Mouse (Mus musculus) 416B (cell line): ENCODE results near the gene Zfp335.
A peak's percentile ranks its signal among the peaks of the same experiment; 100 is the strongest.
"Not testable (repeated sequence)": the region's sequence is repeated elsewhere in the genome, so short reads cannot be mapped to it uniquely, and the experiment has no call there.

Experiments used
- DNase-seq: peaks from one replicate; pipeline ENCODE4 v3.0.0; 2011; ENCODE audit warnings: low read depth

Gene Zfp335

DNA sequence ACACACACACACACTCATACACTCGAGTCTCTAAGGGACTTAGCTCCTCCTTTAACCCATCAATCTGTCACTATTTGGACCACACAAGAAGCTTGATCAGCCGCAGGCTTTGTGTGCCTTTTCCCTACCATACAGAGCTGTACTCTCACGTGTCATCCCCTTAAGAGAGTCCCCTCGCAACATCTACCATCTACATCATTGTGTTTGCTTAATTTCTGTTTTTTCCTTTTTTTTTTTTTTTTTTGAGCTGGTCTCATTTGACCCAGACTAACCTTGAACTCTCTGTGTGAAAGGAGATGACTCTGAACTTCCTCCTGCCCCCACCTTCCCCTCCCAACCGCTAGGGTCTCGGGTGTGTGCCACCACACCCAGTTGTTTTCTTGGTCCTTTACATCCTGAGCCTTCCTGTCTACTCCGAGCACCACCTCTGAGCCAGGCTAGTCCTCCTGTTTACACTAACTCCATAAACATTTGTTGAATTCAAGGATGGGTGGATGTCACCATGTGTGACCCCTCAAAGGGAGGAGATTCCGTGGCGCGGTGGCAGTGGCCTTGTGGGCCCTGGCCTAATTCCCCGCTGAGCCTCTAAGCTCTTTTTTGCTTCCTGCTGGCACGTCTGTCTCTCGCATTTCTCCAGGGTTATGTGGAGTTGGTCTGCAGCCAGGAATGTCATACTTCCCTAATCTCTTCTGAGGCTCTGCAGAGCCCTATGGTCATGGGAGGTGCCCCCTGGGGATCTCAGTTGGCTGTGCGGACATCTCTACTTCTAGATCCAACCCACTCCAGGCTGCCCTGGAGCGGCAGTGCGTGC, 44.6 kb downstream of the Zfp335 start:
- peak; percentile 52 for DNase-seq

DNA sequence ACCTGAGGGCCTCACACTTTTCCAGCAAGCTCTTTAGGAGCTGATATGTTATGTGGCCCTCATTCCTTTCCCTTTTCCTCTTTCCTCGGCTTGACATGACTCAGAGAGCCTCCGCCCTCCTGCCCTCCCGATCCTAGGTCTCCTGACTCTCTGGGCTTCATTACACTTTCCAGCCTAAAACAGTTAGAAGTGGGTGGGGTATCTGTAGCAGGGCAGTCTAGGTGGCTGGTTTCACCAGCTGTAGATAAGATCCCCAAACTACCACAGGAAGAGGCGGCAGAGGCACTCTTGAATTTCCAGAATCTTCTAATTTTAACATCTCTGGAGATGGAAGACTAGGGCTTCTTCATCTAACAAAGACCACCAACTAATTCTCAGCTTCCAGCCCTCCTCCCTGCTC, 47.0 kb downstream of the Zfp335 start:
- DNase-seq = no peak

DNA sequence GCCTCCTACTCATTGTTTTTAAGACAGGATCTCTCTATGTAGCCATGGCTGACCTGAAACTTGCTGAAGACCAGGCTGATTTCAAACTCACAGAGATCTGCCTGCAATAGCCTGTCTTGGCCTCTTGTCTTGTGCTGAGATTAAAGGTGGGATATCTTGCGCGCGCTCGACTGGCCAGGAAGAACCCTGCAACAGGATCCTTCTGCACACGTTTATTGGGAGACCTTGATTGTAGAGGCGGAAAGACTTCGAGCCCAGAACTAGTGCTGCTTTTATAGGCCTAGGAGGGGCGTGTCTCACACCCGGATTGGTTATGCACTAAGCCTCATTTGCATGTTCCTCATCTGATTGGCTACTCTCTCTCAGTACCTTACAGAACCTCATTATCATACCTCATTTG, 48.1 kb downstream of the Zfp335 start:
- DNase-seq = not testable (repeated sequence)

DNA sequence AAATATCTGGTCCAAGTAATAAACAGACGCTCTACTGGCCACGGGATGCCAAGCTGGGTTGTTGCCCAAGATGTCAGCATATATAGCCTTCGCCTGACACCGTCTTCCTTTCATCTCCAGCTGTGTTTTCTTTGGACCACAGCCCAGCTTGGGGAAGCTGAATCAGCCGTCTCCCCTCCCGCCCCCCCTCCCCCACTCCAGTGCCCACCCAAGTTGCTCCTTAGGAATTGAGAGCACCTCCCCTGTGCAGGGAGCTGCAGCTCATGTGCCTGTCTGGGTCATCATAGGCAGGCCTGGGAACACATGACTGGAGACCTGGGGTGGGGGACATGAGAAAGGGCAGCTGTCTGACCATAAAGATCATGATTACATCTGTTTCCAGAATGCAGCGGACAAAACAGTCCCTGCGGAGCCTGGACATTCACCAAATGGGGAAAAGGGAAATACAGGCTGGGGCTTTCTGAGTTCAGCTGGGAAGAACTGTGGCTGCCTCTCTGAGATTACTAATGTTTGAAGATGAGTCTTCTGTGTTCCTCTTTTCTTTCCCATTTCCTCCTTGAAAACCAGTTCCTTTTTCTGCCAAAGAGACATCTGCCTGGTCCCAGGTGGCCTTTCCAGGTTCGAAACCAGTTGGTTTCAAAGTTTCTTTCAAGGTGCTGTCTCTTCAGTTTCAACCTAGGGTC, 49.2 kb downstream of the Zfp335 start:
- peak; percentile 61 for DNase-seq

DNA sequence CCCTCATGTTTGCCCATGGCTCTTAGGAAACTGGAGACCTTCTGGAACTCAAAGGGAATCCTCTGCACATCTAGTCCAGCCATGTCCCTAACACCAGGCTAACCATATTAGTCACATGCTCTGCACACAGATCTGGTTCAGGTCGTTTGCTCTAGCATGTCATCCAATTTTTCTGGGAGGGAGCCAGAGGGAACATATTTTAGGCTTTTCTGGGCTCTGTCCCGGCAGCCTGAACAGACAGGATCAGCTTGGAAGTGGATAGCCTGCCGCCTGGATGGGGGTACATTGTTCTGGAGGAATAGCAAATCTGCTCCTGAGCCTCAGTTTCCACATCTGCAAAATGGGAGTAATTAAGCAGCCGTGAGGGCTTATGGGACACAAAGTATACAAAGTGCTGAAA, 50.5 kb downstream of the Zfp335 start:
- DNase-seq = no peak

DNA sequence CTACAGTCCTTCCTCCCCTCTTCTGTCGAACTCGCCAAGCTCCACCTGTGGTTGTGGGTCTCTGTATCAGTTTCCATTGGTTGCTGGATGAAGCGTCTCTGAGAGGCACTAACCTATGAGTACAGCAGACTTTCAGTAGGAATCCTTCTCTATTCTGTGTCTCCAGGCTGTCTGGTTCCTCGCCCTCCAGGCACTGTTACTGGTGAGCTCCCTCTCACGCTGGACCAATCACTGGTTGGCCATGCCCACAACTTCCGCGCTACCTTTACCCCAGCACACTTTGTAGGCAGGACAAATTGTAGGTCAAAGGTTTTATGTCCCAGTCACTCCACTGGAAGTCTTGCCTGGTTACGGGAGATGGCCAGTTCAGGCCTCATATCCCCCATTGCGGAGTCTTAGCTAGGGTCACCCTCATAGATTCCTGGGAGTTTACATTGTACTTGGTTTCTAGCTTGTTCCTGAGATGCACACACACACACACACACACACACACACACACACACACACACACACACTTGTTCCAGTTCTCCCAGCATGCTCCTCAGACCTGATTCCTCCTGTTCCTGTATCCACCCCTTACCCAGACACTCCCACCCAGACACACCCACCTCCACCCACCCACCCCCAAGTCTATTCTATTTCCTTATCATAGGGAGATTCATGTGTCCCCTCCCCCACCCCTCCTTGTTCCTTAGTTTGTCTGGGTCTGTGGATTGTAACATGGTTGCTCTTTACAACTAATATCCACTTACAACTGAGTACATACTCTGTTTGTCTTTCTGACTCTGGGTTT, 51.7 kb downstream of the Zfp335 start:
- DNase-seq = no peak

DNA sequence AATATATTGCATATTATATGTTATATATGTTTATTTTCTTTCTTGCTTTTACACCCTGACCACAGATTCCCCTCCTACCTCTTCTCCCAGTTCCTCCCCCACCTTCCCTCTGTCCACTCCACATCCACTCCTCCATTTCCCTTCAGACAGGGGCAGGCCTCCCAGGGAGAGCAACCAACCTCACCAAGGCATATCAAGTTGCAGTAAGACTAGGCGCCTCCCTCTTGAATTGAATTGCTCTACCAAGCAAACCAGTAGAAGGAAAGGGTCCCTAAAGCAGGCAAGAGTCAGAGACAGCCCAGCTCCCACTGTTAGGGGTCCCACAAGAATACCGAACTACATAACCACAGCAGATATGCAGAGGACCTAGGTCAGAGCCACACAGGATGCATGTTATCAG, 52.4 kb downstream of the Zfp335 start:
- no peak for DNase-seq

DNA sequence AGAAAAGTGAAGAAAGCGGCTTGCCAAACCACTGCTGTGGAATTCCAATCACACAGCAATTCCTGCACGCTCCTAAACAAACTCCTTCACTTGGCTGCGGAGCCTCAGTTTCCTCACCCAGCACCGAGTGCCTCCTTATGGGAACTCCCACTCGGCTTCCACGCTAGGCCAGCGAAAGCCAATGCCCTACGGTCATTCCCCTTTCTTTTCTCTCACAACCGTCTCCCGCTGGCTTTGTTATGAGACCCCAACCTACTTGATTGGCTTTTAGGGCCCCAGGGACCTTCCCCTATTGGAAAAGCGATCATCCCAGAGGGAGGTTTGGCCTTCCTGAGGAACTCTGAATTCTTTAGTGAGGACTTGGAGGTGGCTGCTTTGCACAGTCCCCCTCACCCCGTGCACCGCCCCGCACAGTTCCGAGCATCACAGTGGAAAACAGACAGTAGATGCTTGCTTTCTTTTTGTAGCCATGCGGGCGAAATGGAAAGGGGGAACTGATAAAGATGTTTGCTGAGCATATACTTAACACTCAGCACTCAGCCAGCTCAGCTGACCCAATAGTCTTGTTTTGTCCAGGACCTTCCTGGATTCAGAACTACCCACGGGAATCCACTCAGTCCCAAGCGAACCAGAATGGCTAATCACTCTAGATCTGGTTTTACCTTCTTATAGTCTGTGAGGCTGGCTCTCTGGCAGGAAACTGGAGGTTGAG, 53.6 kb downstream of the Zfp335 start:
- DNase-seq = no peak

DNA sequence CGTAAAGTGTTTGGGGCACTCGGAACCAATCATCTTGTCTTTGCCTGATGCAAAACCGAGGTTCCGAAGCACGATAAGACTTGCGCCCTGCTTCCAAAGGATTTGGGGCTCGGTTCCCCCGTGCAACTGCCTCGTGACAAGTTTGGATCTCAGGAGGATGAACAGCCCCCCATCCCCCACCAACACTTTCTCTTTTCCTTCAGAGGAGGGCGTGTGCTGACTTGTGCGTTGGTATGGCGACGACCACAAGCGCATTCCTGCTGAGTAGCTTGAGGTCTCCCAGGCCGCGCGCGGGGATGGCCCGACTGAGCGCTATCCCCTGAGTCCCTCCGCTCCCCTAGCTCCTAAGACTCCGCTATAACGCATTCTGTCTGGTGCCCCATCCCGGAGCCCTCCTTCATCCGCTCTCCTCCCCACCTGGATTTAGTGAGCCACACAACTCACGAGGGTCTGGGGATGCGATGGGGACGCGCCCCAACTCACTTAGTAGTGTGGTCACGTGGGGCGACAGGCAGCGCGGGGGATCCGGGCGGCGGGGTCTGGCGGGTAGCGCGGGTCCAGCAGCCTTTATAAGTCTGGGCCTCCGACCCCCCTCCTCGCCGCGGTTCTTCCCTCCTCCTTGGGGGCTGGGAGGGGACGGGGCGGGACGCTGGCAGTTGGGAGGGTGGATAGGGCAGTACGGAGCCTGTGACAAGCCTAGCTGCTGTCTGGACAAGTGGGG, 54.3 kb downstream of the Zfp335 start, which contains the start of gene Pltp:
Gene Pltp (minus strand): TSS at position 611 of the 721 bp plus-strand sequence.
- DNase-seq = no peak

DNA sequence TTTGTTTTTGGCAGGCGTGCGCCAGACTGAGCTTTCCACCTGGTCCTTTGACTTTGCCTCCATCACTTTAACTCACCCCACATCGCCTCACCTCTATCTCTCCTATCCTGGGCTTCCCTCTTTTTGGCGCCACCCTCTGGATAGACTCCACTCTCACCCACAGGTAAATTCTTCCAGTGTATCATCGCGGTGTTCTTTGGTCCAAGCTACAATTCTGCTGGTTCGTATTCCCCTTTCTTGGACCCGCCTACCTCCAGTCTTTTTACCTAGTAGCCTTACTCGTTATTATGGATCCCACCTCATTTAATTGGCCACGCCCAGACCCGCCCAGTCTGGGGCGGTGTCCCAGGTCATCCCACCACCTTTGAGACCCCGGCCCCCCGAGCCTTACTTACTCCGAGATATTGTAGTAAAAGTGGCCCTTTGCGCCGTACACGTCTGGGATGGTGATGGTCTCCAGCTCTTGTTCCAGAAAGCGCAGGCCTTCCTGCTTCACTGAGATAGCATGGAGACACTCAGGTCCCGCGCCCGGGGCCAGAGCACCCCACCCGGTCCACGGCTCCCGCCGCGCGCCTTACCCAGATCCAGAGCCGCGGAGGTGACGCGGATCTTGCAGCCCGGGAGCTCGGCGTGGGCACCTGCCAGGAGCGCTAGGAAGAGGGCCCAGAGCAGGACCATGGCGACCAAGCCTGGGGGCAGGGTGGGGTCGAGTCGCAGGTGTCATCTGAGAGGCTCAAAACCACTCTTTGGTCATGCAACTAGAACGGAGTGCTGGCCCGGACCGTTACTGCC, 55.1 kb downstream of the Zfp335 start:
- no peak for DNase-seq

DNA sequence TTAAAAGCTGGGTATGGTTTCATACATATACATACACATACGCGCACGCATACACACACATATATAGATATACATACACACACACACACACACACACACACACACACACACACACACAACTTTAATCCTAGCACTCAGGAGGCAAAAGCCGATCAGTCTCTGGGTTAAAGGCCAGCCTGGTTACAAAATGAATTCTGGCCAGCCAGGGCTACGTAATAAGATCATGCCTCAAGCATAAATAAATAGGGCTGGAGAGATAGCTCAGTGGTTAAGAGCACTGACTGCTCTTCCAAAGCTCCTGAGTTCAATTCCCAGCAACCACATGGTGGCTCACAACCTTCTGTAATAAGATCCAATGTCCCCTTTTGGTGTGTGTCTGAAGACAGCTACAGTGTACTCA, 56.0 kb downstream of the Zfp335 start:
- not testable (repeated sequence) for DNase-seq

DNA sequence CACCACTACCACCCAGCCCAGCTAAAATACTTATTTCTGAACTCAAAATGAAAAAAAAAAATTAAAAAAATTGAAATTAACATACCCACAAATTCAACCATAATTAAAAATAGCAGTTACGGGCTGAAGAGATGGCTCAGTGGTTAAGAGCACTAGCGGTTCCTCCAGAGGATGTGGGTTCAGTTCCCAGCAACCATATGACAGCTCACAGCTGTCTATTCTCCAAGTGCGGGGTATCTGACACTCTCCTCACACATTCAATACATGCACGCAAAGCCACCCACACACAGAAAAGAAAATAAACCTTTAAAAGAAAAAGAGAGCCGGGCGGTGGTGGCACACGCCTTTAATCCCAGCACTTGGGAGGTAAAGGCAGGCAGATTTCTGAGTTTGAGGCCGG, 61.5 kb downstream of the Zfp335 start:
- peak; percentile 29 for DNase-seq

DNA sequence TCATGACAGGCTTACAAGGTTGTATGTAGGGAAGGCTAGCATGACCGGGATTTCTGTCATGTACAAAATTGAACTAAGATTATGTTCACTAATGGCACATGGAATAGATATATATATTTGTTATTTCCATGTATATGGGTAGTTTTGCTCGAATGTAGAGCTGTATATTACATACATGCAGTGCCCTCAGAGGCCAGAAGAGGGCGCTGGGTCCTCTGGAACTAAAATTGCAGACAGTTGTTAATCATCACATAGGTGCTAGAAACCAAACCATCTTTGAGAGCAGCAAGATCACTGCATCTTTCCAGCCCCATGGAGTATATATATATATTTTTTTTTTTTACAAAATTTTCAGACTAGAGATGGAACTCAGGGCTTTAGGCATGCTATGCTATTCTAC, 65.8 kb downstream of the Zfp335 start:
- peak; percentile 32 for DNase-seq
